Mouse (Mus musculus) ES-Bruce4 (cell line): ENCODE measurements around the gene Rdh5.

ENCODE experiments used
- CTCF ChIP-seq: IDR thresholded peaks from one replicate; pipeline ENCODE4 v1.8.1; 2011; ENCODE audit warnings: low read depth, low read length
- POLR2A ChIP-seq: IDR thresholded peaks from one replicate; pipeline ENCODE4 v1.8.1; 2011; ENCODE audit warnings: low read length; ENCODE audit not compliant: insufficient read depth

- TF ChIP-seq CTCF (no peak), POLR2A (no peak)
Measured at GRCm38 (mm10) chr10:128892246-128892645, 30.4 kb downstream of the Rdh5 start.
